Mouse (Mus musculus): ENCODE data around the gene Zbtb4. TPM values are rescaled to one million over a fixed set of nuclear protein-coding genes. Genes with fewer than 3 reads are reported as not detected.

Zbtb4 gene
- 47.2 and 88.9 TPM in 2 replicates for polyA plus RNA-seq (2012; rRNA removed; ENCODE audit: low replicate concordance)

DNA sequence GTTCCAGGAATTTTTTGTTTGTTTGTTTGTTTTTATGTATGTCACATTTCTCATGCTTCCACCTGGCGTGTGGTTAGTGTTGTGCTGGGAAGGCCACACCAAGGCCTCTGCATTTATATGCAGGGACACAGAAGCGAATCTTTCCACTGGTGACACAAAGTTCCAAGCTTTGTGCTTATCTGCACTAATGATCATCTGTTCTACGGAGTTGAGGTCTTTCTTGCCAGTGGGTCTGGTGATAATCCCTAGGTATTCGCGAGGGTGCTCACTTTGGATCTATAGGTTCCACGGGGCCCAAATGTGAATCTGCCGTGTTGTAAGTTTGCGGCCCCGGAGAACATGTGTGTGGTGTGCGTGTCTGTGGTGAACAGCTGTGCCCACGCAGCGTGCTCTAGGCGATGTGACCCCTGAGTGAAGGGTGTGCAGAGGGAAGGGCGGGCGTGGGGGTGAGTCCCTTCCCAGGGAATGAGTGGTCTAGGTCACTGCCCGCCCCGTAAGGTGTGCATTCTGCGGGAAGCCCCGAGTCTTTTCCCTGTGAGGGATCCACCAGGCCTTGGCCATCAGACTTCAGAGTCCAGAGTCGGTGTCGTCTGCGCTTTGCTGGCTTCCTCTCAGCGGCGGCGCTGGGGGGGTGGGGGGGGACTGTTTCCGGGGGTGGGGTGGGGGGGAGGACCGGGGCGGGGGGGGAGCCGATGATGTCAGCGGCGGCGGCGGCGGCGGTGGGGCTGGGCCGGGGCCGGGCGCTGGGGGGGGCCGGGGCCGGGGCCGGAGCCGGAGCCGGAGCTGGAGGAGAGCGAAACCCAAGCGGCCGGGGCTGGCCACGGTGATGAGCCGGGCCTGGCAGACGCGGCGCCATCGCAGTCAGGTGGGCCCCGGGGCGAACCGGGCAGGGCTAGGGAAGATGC, at the start of gene Zbtb4:
TSS of gene Zbtb4 (plus strand) at position 692 of the 905 bp plus-strand sequence.

DNA sequence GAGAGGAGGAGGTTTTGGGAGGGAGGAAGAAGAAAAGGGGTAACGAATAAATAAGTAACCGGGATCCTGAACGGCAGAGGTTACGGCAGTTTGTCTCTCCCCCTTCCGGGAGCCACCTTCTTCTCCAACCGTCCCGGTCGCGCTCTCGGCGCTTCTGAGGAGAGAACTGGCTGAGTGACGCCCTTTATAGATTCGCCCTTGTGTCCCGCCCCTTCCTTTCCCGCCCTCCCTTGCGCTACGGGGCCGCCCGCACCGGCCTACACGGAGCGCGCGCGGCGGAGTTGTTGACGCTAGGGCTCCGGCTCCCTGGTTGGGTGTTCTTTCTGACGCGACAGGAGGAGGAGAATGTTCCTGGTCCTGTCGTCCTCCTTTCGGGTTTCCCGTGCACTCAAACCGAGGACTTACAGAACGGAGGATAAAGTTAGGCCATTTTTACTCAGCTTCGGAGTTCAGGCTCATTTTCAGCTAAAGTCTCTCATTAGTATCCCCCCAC, 7.2 kb upstream of the Zbtb4 start, which contains the start of gene Polr2a:
TSS of gene Polr2a (minus strand) at position 160 of the 493 bp plus-strand sequence.

DNA sequence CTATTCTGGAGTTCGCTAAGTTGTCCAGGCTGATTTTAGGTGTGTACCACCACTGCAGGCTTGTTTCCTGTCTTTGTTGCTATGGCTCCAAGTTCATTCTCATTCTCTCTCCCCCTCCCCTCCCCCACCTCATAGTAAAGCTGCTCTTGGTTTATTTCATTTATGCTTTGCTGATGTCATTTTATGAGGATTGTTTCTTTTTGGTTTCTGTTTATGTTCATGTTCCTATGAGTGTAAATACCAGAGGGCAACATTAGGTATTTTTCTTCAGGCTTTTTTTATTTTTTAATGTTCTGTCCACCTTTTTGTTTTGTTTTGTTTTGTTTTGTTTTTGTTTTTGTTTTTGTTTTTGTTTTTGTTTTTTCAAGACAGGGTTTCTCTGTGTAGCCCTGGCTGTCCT, 3.8 kb upstream of the Zbtb4 start, which contains the start of gene Slc35g3:
TSS of gene Slc35g3 (minus strand) at position 101 of the 400 bp plus-strand sequence.

DNA sequence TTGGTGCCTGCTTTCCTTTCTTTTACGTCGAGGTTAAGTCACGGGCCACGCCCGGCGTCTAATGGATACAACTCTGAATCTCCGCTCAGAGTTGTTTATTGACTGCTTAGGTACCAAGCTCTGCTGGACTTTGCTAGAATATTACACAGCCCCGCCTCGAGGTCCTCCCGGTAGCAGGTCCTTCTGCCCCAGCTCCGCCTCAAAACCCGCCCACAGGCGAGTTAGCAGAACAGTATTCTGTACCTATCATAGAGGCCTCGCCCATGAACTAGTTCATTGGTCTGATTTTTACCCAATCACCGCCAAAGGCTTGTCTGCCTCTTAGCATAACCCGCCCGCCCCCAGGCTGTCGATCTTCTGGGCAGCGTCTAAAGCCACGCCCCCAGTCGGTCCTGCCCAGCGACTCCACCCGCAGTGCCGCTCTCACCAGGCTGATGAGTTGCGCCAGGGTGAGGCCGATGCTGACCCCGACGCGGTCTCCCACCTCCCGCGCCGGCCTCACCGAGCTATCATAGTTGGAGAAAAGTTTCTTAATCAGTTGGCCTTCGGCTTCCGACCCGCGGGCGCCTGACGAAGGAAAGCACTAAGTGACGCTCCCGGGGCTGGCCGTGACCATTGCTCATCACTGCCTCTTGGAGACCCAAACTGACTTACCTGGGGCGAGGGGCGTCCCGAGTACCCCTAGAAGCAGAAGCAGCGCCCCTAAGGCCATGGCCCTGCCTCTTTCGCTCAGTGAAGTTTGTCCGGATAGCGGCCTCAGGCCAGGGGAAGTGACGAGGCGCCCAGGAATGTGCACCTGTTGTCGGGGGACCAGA, 29.7 kb downstream of the Zbtb4 start, which contains the start of gene Chrnb1:
TSS of gene Chrnb1 (minus strand) at position 776 of the 815 bp plus-strand sequence.

DNA sequence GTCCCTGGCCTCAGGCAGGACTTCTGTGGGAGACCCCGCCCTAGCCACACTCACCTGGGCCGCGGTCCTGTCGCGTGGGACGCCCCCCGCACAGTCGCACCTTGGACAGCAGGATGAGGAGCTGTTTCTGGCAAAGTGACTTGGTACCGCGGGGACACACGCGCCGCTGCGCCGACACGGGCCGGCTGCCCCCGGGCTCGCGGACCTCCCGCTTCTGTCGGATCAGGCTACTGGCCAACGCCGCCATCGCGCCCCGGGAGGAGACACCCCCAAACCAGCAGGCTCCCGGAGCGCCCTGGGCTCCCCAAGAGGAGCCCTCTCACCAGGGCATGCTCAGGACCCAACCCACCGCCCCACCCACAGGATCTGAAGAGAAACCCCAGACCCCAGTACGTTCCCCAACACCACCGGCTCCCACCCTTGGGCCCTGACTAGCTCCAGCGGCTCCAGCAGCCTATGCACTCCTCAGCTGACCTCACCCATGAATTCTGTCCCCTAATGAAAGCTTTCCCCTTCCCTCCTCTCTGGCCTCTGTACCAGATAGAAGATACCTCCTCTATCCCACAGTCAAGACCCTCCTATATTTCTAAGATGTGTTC, 35.8 kb downstream of the Zbtb4 start, which contains the start of gene Fgf11:
TSS of gene Fgf11 (minus strand) at position 479 of the 599 bp plus-strand sequence.

DNA sequence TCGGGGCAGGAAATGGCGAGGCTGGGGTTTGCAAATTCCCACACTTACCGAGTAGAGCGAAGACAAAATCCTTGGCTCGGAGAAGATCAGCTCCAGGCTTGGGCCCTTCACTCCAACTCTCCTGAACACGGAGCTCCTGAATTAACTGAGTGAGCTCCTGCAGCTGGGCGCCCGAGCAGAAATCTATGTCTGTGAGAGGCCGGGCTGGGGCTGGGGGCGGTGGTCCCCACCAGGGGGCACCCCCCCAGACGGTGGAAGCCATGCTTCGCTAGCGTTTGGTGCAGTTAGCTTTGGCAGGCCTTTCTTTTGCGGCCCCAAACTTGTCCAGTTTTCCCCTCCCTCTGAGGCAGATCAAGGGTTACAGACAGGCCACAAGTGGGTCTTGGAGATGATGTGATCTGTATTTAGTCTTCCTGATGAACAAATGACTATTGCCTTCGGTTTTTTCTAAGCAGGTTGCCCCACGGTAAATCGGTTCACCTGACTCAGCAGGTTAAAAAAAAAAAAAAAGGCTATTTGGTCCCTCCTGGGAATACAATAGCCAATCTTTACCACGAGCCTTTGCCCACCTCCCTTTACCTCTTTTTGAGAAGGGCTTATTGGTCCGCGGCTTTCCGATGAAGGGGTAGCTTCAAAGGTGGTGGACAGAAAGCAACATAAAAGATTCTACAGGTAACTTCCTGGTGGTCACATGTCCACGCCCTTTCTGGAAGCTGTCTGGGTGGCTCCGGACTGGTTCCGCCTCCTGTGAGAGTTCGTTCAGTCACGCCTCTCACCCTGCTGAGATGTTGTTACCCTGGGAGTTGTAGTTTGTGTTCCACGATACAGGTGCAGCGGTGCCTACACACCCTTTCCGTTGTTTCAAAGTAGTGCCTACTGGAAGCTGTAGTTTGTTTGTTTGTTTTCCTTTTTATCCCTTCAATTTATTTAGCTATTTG, 39.5 kb downstream of the Zbtb4 start, which contains the start of gene Tmem102:
TSS of gene Tmem102 (minus strand) at position 653 of the 938 bp plus-strand sequence.

DNA sequence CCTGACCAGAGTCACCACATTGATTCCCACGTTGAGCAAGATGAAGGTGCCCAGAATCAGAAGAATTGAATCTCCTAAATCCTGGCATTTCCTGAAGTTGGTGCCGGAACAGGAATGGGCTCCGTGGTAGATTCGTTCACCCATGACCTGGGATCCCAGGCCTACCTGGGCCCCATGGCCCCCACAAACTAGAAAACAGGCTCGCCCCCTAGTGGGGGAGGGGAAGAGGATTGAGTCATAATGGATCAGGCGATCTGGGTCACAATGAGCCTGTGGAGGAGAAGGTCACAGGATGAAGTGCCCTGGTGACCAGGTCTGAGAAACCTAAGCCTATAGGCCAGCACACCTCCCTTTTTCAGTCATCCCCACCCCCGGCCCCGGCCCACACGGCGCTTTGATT, 49.4 kb downstream of the Zbtb4 start, which contains the start of gene Gm39566:
TSS of gene Gm39566 (minus strand) at position 144 of the 400 bp plus-strand sequence.

DNA sequence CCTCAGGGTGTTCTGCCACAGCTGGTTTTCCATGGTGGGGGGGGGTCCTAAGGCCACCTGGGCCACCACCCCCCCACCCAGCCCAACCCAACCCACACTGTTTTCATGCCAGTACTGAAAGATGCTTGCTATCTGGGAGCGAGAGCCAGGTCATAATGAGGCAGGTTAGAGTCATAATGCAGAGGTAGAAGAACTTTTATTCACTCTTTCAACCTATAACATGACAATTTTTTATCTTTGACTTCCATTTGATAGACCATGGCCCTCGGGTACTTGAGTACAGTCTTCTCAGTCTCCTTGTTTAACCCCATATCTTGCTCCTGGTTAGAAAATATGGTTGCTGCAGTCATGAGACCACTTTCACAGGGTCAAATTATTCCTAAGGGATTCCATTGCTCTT, 52.7 kb downstream of the Zbtb4 start, which contains the start of gene Spem2:
TSS of gene Spem2 (minus strand) at position 101 of the 400 bp plus-strand sequence.

DNA sequence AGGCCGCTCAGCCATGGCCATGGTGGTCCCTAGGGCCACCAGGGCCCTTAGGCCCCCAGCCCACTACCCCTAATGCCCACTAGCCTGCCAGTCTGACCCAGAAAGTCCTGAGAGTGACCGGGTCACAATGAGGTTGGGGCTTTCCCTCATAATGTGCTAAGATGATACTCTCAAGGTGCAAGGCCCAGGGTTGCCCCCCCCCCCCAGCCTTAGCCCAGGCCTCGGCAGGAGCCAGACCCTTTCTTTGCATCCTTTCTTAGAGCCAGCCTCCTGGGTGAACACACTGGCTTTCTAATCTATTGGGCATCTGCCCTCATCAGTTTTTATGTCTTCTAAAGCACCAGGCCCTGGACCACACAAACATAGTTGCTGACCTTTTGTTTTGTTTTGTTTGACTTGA, 56.4 kb downstream of the Zbtb4 start, which contains the start of gene Spem1:
TSS of gene Spem1 (minus strand) at position 101 of the 400 bp plus-strand sequence.

Other genes with a start within 250 kb of the Zbtb4 start
- 0.20 and 0.27 TPM in 2 replicates for gene Dnah2, start 216.8 kb upstream of the Zbtb4 start, polyA plus RNA-seq (2012; rRNA removed; ENCODE audit: low replicate concordance)
- gene Efnb3, start 205.7 kb upstream of the Zbtb4 start, polyA plus RNA-seq (2012; rRNA removed; ENCODE audit: low replicate concordance): 1.1 and 2.5 TPM in 2 replicates
- gene Wrap53, start 185.7 kb upstream of the Zbtb4 start, polyA plus RNA-seq (2012; rRNA removed; ENCODE audit: low replicate concordance): 19.0 and 19.8 TPM in 2 replicates
- gene Trp53, start 185.6 kb upstream of the Zbtb4 start, polyA plus RNA-seq (2012; rRNA removed; ENCODE audit: low replicate concordance): 122 and 145 TPM in 2 replicates
- gene Atp1b2, start 160.0 kb upstream of the Zbtb4 start, polyA plus RNA-seq (2012; rRNA removed; ENCODE audit: low replicate concordance): 11.6 and 60.5 TPM in 2 replicates
- gene Shbg, start 148.0 kb upstream of the Zbtb4 start, polyA plus RNA-seq (2012; rRNA removed; ENCODE audit: low replicate concordance): 0.08 TPM in 1 of 2 replicates, not detected in the other
- gene Sat2, start 143.9 kb upstream of the Zbtb4 start, polyA plus RNA-seq (2012; rRNA removed; ENCODE audit: low replicate concordance): 2.1 and 6.7 TPM in 2 replicates
- gene Fxr2, start 132.9 kb upstream of the Zbtb4 start, polyA plus RNA-seq (2012; rRNA removed; ENCODE audit: low replicate concordance): 50.5 and 57.2 TPM in 2 replicates
- 0.66 and 1.1 TPM in 2 replicates for gene Sox15, start 110.6 kb upstream of the Zbtb4 start, polyA plus RNA-seq (2012; rRNA removed; ENCODE audit: low replicate concordance)
- 139 and 176 TPM in 2 replicates for gene Mpdu1, start 103.3 kb upstream of the Zbtb4 start, polyA plus RNA-seq (2012; rRNA removed; ENCODE audit: low replicate concordance)
- gene Cd68, start 99.8 kb upstream of the Zbtb4 start, polyA plus RNA-seq (2012; rRNA removed; ENCODE audit: low replicate concordance): 76.8 and 80.0 TPM in 2 replicates
- 199 and 324 TPM in 2 replicates for gene Eif4a1, start 93.5 kb upstream of the Zbtb4 start, polyA plus RNA-seq (2012; rRNA removed; ENCODE audit: low replicate concordance)
- gene Senp3, start 83.8 kb upstream of the Zbtb4 start, polyA plus RNA-seq (2012; rRNA removed; ENCODE audit: low replicate concordance): 40.2 and 91.5 TPM in 2 replicates
- 5.2 and 9.5 TPM in 2 replicates for gene Tnfsf13, start 80.1 kb upstream of the Zbtb4 start, polyA plus RNA-seq (2012; rRNA removed; ENCODE audit: low replicate concordance)
- gene Tnfsf12, start 70.1 kb upstream of the Zbtb4 start, polyA plus RNA-seq (2012; rRNA removed; ENCODE audit: low replicate concordance): 48.2 and 64.3 TPM in 2 replicates
- 8.4 and 11.1 TPM in 2 replicates for gene Tnfsfm13, start 69.8 kb upstream of the Zbtb4 start, polyA plus RNA-seq (2012; rRNA removed; ENCODE audit: low replicate concordance)
- 18.0 and 27.0 TPM in 2 replicates for gene Polr2a, start 7.3 kb upstream of the Zbtb4 start, polyA plus RNA-seq (2012; rRNA removed; ENCODE audit: low replicate concordance)
- gene Slc35g3, start 3.9 kb upstream of the Zbtb4 start, polyA plus RNA-seq (2012; rRNA removed; ENCODE audit: low replicate concordance): not detected in 2 replicates
- 14.0 and 38.5 TPM in 2 replicates for gene Chrnb1, start 30.0 kb downstream of the Zbtb4 start, polyA plus RNA-seq (2012; rRNA removed; ENCODE audit: low replicate concordance)
- 11.4 and 13.5 TPM in 2 replicates for gene Fgf11, start 35.9 kb downstream of the Zbtb4 start, polyA plus RNA-seq (2012; rRNA removed; ENCODE audit: low replicate concordance)
- gene Tmem102, start 39.7 kb downstream of the Zbtb4 start, polyA plus RNA-seq (2012; rRNA removed; ENCODE audit: low replicate concordance): 4.5 and 10.8 TPM in 2 replicates
- not detected in 2 replicates for gene Gm39566, start 49.4 kb downstream of the Zbtb4 start, polyA plus RNA-seq (2012; rRNA removed; ENCODE audit: low replicate concordance)
- gene Spem2, start 52.6 kb downstream of the Zbtb4 start, polyA plus RNA-seq (2012; rRNA removed; ENCODE audit: low replicate concordance): not detected in 2 replicates
- 0.19 and 0.35 TPM in 2 replicates for gene Spem1, start 56.3 kb downstream of the Zbtb4 start, polyA plus RNA-seq (2012; rRNA removed; ENCODE audit: low replicate concordance)
- 23.5 and 39.4 TPM in 2 replicates for gene Nlgn2, start 71.9 kb downstream of the Zbtb4 start, polyA plus RNA-seq (2012; rRNA removed; ENCODE audit: low replicate concordance)
- 180 and 280 TPM in 2 replicates for gene Tmem256, start 72.6 kb downstream of the Zbtb4 start, polyA plus RNA-seq (2012; rRNA removed; ENCODE audit: low replicate concordance)
- 125 and 161 TPM in 2 replicates for gene Plscr3, start 80.5 kb downstream of the Zbtb4 start, polyA plus RNA-seq (2012; rRNA removed; ENCODE audit: low replicate concordance)
- 11.8 and 14.1 TPM in 2 replicates for gene Tnk1, start 92.8 kb downstream of the Zbtb4 start, polyA plus RNA-seq (2012; rRNA removed; ENCODE audit: low replicate concordance)
- gene Tmem95, start 112.1 kb downstream of the Zbtb4 start, polyA plus RNA-seq (2012; rRNA removed; ENCODE audit: low replicate concordance): not detected in 2 replicates
- gene Kctd11, start 115.5 kb downstream of the Zbtb4 start, polyA plus RNA-seq (2012; rRNA removed; ENCODE audit: low replicate concordance): 11.8 and 13.5 TPM in 2 replicates
- 40.3 and 80.4 TPM in 2 replicates for gene Acap1, start 129.6 kb downstream of the Zbtb4 start, polyA plus RNA-seq (2012; rRNA removed; ENCODE audit: low replicate concordance)
- gene 2810408A11Rik, start 135.1 kb downstream of the Zbtb4 start, polyA plus RNA-seq (2012; rRNA removed; ENCODE audit: low replicate concordance): 0.80 and 1.1 TPM in 2 replicates
- gene Neurl4, start 135.2 kb downstream of the Zbtb4 start, polyA plus RNA-seq (2012; rRNA removed; ENCODE audit: low replicate concordance): 44.0 and 45.9 TPM in 2 replicates
- gene Gps2, start 148.0 kb downstream of the Zbtb4 start, polyA plus RNA-seq (2012; rRNA removed; ENCODE audit: low replicate concordance): 130 and 139 TPM in 2 replicates
- 301 and 469 TPM in 2 replicates for gene Eif5a, start 156.0 kb downstream of the Zbtb4 start, polyA plus RNA-seq (2012; rRNA removed; ENCODE audit: low replicate concordance)
- gene Ybx2, start 169.9 kb downstream of the Zbtb4 start, polyA plus RNA-seq (2012; rRNA removed; ENCODE audit: low replicate concordance): 24.9 and 28.8 TPM in 2 replicates
- gene Slc2a4, start 182.3 kb downstream of the Zbtb4 start, polyA plus RNA-seq (2012; rRNA removed; ENCODE audit: low replicate concordance): 238 and 400 TPM in 2 replicates
- 18.2 and 18.6 TPM in 2 replicates for gene Cldn7, start 198.9 kb downstream of the Zbtb4 start, polyA plus RNA-seq (2012; rRNA removed; ENCODE audit: low replicate concordance)
- 110 and 163 TPM in 2 replicates for gene Ctdnep1, start 215.2 kb downstream of the Zbtb4 start, polyA plus RNA-seq (2012; rRNA removed; ENCODE audit: low replicate concordance)
- gene Elp5, start 216.6 kb downstream of the Zbtb4 start, polyA plus RNA-seq (2012; rRNA removed; ENCODE audit: low replicate concordance): 55.0 and 105 TPM in 2 replicates
- 358 and 921 TPM in 2 replicates for gene Gabarap, start 225.2 kb downstream of the Zbtb4 start, polyA plus RNA-seq (2012; rRNA removed; ENCODE audit: low replicate concordance)
- 21.3 and 23.1 TPM in 2 replicates for gene Phf23, start 229.9 kb downstream of the Zbtb4 start, polyA plus RNA-seq (2012; rRNA removed; ENCODE audit: low replicate concordance)
- 15.5 and 26.3 TPM in 2 replicates for gene Dvl2, start 234.7 kb downstream of the Zbtb4 start, polyA plus RNA-seq (2012; rRNA removed; ENCODE audit: low replicate concordance)
- 171 and 264 TPM in 2 replicates for gene Acadvl, start 249.5 kb downstream of the Zbtb4 start, polyA plus RNA-seq (2012; rRNA removed; ENCODE audit: low replicate concordance)

Data from mammary gland, adult 2 months (tissue).